Mouse (Mus musculus) induced T-regulatory cell, adult 2 months (primary cell): ENCODE measurements around the gene Mrpl52.

Experiments
- DNase-seq: peaks from one replicate; pipeline ENCODE4 v3.0.0-alpha.2; 2012; ENCODE audit warnings: low read depth

Mrpl52 gene

DNA sequence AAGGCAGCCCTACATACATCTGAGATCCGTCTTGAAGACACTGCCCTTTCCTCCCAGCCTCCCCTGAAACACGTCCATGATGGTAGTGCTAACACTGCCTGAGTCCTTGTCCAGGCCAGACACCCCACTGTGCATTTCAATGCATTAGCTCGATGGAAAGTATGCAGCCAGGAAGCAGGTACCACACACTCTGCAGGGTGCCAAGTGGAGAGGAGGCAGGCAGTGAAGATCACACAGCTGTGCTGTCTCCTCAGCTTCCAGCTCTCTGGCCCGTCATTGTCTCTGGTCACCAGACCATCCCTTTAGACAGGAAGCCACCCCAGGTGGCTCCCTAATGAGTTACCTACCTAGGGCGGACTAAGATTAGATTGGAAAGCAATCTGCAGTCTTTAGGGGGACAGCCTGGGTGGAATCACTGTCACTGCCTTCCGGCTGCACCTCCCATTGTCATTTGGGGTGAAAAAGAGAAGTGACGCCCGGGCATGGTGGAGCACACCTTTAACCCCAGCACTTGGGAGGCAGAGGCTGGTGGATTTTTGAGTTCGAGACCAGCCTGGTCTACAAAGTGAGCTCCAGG lies 14.6 kb upstream of the Mrpl52 start:
- no peak for DNase-seq

DNA sequence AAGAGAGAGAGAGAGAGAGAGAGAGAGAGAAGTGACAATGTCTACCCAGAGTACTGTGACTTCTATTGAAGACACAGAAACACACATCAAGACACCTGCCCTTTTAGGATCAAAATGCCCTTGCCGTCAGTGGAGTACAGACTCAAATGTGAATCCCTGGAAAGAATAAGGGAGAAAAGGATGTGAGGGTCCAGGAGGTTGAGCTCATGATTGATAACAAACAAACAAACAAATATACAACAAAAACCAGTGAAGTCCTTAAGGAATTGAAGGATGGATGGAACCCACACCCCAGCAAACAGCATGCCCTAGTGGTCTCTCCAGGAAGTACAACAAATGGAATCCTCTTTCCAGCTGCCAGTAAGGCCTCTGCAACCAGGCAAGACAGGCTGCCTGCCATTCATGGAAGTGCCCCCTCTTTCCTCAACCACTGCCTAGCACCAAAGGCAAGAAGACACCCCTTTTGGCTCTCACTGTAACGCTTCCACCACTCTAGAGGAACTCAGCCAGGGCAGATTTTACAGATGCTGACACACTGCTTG lies 14.0 kb upstream of the Mrpl52 start:
- DNase-seq: peak; percentile 72

DNA sequence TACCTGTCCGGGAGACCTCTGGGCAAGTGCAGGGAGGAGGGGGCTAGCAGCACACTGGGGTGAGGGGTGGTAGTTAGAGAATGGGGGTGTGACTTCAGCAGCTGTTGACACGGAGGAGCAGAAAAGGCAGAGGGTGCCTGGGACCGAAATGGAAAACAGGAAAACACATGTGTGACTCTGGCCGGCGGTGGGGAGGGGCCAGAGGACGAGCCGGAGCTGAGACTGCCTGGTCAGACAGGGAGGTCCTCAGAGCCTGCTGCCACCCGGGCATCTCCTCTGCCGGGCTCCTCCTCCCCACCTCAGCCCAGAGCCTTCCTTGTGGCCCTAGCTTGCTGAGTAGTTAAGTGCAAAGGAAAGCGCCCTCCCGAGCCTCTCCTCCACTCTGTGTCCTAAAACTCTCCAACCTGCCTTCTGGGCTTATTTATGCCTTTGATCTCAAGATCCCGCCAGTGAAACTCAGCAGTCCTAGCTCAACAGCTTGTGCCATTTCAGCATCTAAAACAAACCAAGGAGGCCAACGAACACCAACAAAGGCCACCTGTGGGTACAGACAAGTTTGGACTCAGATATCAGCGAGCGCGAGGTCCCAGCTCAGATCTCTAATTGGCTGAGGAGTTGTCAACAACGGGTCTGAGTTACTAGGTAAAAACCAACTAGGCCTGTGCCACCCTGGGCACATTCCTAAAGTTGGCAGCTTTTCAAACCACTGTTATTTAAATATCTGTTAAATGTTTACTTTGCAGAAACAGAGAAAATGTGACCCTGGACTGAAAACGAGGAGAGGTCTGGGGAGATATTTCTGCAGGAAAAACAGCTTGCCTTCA lies 12.6 kb upstream of the Mrpl52 start:
- DNase-seq: no peak

DNA sequence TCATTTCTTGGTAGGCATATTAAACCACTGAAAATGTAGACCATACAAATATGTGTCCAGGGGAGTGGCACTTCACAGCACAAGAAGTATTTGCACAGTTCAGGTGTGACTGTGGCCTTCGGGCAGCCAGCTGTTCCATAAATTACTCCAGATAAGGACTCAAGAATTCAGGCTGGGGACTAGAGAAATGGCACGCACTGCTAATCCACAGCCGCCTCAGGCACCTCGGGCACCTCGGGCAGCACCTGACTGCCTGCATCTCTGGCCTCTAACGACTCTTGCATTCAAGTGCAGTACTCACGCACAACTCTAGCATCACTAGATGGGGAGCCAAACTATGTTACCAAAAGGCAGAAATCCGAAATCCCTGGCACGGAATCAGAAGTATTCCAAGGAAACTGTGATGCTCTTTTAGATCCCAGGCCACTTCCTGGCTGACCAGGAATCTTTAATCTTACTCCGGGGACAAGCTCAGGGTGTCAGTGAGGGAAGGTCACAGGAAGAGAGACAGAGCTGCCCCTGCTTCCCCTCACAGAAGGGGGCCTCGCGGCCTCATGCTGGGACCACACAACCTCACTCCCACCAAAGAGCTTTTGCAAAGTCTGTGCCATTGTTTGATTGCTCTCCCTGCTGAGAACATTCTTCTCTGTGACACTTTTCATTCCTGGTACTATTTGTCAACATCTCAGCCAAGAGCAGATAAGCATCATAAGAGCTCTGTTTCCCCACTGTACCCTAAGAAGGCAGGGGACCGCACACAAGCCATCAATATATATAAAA lies 11.3 kb upstream of the Mrpl52 start:
- DNase-seq: no peak

DNA sequence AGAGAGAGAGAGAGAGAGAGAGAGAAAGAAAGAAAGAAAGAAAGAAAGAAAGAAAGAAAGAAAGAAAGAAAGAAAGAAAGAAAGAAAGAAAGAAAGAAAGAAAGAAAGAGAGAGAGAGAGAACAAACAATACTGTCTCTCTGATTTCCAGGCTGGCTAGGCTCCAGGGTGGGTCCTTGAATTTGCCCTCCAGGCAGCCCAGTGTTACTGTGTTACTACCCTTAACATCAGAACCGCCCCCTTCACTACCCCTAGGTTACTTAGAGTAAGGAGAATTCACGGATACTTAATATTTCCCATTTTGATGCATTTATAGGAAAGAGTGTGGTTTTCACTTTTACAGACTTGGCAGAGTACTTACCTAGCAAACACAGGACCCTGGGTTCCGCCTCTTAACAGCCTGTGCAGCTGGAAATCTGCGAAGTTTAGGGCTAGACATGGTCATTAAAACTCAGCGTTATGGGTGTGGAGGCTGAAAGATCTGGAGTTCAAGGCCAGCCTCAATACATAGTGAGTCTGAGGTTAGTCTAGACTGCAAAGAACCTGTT lies 10.4 kb upstream of the Mrpl52 start:
- no peak for DNase-seq

DNA sequence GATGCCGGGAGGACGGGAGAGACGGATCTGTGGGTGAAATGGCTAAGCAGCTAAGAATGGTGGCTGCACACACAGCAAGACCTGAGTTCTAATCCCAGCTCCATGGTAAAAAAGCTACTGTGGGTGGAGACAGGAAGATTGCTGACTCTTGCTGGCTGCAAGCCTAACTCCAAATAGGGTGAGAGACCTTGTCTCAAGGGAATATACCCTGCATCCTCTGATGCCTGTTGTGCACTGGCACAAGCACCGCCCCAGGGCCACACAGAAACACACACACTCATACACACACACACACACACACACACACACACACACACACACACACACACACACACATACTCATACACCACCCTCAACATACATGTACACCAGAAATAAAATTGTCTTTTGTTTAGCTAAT lies 9.9 kb upstream of the Mrpl52 start:
- DNase-seq: no peak

DNA sequence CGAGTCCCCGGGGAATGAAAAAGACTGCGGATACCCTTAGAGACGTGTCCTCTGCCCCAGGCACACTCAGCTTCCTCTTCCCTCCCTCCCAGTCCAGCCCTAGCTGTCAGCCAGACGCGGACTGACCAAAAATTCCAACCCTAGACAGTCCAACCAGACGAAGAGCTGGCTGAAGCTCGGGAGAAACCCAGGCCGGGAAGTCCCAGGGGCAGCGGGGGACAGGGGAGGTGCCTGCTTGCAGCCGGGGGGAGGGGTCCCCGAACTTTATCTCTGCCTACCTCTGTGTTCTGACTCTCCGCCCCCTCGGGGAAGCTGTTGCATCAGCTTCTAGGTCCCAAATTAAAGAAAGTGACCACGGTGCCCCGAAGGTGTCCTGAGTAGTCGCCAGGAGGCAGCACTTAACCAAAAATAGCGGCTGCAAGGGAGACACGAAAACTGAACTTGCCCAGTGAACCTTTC lies 9.1 kb upstream of the Mrpl52 start, which contains the start of gene Slc7a7:
Gene Slc7a7 (minus strand): TSS at position 158 of the 459 bp plus-strand sequence.
- no peak for DNase-seq

DNA sequence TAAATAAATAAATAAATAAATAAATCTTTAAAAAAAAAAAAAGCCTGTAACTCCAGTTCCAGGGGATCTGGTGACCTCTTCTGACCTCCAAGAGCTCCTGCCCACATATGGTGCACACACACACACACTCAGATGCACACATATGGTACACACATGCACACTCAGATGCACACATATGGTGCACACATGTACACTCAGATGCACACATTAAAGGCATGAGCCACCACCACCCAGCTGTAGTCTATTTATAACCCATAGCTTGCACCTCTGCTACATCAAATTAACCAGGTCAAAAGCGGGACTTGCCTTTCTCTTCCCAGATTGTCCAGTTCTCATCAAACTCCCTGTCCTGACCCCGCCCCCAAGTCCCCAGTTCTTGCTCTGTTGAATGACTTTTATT lies 5.7 kb upstream of the Mrpl52 start:
- DNase-seq: no peak

DNA sequence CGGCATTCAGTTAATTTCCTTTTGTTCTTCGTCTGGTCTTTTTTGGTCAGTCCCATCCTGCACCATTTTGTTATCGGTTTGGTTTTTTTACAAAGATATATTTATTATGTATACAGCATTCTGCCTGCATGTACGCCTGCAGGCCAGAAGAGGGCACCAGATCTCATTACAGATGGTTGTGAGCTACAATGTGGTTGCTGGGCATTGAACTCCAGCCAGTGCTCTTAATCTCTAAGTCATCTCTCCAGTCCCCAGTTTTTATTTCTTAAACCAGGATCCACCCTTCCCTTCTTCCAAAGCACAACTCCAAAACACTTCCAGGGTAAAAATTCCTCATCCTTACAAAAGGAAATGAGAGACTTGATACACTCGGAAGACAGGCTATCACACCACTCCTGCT lies 3.3 kb upstream of the Mrpl52 start:
- peak; percentile 74 for DNase-seq

DNA sequence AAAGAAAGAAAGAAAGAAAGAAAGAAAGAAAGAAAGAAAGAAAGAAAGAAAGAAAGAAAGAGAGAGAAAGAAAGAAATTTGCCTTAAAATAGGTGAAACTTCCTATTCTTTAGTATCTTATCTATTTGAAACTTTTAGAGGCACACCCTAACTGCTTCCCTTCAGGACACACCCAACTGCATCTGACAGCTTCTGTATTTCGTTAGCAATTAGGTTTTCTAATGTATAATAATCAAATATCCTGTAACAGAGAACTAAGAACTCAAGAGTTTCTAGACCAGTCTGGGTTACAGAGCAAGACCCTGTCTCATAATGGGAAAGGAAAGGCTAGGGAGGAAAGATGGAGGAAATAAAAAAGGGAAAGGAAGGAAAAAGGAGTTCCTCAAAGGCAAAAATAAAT lies 2.1 kb upstream of the Mrpl52 start:
- DNase-seq: no peak

DNA sequence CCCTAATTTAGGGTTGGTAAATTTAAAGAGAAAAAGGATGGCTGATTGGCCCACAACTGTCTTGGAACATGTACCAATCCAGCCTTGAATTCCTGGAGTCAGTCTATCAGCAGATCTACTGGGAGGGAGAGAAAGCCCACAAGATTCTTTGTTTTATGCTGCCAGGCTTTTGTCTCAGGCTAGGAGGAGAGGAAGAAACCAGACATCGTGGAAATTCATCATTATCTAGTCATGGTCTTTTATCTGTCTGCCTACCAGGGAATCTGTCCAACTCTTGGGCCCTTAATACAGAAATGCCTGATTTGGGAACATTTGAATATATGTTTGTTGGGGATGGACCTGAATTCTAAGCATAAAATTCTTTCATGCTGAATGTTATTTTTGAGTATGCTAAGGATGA lies 1.2 kb upstream of the Mrpl52 start:
- no peak for DNase-seq

DNA sequence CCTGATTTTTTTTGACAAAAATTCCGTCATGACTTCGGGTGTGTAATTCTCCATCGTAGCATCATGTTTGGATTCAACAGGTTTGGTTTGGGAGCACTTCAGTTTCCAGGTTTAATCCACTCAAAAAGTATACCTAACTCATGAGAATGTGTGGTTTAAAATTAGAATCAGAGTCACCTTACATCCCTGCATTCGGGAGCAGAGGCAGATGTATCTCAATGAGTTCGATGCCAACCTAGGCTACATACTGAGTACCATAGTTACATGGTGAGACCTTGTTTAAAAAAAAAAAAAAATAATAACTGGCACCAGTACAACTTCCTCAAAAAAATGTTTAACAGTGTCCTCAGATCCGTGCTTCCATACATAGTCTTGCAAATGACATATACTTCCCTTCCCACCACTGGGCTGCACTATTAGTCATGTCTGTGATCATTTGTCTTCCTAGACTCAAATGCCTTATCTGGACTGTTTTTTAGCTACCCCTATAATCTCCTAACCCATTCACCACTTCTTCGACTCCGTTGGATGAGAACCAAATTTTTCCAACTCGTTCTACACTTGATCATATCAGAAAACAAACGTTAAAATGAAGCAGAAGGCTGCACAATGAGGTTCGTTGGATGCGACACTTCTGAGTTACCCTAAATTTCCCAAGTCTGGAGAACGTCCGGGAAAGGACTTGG lies 563 bp upstream of the Mrpl52 start:
- peak; percentile 35 for DNase-seq

DNA sequence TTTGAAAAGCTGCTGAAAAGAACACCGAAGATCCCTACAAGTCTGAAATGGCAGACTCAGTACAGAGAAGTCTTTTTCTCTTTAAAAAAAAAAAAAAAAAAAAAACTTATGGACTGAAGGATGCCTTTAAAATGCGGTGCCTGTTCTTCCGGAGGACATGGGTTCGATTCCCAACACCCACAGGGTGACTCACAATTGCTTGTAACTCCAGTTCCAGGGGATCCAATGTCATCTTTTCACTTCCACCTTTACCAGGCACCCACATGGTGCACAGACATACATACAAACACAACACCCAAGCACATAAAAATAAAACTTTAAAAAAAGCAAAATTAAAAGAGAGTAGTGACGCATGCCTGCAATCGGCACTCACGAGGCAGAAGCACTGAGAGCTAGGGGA lies 987 bp downstream of the Mrpl52 start:
- no peak for DNase-seq

DNA sequence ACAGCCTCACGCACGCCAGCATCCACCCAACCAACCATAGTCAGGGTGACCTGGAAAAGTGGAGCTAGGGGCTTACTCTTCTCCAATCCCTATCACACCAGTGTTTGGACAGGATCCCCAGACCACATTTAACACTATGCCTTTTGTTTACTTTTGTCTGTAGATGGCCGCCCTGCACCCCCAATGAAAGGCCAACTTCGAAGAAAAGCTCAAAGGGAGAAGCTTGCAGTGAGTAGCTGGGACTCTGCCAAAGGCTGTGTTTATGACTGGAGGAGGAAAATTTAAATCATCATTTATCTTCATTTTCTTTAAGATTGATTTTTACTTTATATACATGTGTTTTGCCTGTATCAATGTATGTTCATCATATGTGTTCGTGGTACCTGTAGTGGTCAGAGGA lies 1.7 kb downstream of the Mrpl52 start:
- no peak for DNase-seq

DNA sequence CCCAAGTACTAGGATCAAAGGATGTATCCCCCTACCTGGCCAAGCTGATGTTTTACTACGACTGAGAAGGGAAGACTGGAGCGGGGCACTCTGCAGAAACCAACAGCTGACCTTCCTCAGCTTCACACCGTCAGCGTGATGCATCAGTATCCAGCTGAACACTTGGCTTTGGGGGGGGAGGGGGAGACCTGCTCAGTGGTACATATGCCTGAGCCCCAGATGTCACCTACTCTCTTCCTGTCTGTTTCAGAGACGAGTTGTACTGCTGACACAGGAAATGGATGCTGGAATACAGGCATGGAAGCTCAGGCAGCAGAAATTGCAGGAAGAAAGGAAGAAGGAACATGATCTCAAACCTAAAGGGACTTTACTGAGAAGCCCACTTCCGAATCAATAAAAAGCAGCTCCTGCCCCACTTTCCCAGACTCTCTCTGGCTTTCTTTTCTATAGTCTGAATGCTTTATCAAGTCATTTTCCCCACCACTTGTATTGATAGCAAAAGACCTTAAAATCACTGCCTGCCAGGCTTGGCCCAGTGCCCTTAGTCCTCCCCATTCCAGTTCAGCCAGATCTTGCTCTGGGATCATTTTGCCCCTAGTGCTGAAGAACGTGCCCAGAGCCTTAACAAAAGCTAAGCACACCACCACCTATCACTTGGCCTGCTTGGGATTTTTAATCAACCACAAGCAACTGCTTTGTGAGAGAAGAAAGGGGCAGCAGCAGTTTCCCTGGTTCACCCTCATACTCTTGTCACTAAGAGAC lies 2.8 kb downstream of the Mrpl52 start:
- no peak for DNase-seq

DNA sequence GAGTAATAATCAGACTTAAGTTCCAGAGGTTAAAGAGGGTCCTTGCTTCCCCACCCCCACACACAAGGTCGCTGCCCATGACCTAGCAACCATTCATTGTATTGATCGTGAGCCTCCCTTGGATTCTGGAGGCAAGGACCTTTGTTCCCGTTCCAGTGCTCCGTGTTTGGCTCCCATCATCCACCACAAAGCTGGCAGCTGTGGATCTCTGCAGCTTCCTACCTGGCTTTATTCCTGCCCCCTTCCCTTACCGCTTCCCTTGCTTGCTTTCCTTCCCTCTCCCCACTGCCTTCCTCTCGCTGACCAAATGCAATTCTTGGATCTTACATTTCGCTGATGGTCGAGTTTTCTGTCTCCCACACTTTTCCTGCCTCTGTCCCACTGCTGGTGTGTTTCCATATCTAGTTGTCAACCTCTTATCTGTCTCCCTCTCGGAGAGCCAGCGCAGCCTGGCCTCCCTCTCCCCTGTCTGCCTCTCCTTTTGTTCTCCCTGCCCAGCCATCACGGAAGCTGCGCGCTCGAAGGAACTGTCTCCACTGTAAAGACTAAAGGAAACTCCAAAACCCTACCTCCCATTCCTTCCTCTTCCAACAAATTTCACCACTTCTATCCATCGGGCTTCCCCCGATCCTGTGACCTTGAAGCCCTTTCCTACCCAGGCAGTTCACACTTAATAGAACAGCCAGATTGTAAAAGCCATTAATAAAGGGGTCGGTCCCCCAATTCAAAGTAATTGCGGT lies 3.9 kb downstream of the Mrpl52 start:
- no peak for DNase-seq

DNA sequence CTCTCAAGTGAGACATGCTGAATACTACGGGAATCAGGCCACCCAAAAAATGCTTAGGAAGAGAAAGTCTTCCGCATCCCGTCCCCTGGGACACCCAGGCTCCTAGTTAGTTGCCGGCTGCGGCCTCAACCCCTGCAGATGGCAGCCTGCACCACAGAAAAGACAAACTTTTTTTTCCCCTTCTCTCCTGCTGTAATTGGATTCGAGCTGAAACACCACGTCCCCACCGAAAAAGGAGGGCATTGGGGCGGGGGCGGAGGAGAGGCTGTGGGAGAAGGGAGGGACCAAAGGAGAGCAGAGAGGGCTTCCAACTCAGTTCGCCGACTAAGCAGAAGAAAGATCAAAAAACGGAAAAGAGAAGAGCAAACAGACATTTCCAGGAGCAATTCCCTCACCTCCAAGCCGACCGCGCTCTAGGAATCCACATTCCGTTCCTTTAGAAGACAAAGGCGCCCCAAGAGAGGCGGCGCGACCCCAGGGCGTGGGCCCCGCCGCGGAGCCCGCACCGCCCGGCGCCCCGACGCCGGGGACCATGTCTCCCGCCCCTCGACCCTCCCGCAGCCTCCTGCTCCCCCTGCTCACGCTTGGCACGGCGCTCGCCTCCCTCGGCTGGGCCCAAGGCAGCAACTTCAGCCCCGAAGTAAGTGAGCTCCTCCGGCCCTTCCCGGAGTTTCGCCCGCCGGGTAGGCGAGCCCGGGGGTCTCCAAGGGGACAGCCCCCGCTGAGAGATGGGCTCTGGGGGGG lies 4.8 kb downstream of the Mrpl52 start, which contains the start of gene Mmp14:
Gene Mmp14 (plus strand): TSS at position 279 of the 744 bp plus-strand sequence.
- DNase-seq: no peak

DNA sequence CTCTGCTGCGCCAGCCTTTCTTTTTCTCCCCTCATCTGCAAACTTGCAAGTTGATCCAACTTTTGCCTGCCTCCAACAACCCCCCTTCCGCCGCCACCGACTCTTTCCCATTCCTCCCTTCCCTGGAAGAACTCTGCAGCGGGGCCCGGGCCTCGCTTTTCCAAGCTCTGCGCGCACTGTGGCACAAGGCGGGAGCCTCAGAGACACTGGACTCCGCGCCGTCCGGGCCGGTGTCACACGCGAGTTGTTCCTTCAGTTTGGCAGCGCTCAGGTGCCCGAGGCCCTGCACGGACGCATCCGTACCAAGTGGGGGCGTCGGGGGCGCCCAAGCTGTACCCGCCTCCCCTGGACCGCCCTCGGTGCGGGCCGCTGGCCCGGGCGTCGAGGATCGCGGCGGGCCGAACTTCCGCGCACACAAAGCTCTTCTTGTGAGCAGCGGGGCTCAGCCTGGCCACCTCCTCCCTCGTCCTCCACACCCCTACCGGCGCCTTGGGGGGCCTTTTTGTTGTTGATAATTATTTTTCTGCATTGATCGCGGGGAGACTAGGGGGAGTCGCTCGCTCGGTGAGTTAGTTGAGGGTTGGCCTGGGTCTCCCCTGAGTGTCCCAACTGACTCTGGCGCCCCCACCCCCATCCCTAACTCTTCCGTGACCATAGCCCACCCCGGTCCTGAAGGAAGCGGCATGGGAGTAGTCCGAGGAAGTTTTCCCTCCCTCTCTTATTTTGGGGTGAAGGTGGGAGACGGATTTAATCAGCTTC lies 5.5 kb downstream of the Mrpl52 start:
- DNase-seq: peak; percentile 51
